Mouse (Mus musculus) midbrain, postnatal 0 days (tissue): ENCODE data around the gene 1700074P13Rik. TPM values are rescaled to one million over a fixed set of nuclear protein-coding genes. Genes with fewer than 3 reads are reported as not detected.
"Not testable (repeated sequence)": the region's sequence is repeated elsewhere in the genome, so short reads cannot be mapped to it uniquely, and the experiment has no call there.

Experiments used
- ATAC-seq: fragments of 200-750 bp; cut with Nextera tagmentation; 2 replicates; pipeline ENCODE4 v1.8.0; 2017; ENCODE audit warnings: moderate number of reproducible peaks, mild to moderate bottlenecking, moderate TSS enrichment, moderate library complexity; ENCODE audit not compliant: low FRiP score
- DNase-seq: peaks from one replicate; pipeline ENCODE4 v3.0.0-alpha.2; 2015; ENCODE audit warnings: low spot score
- H3K27ac ChIP-seq: fragments of 300-500 bp; sonication (generic); 2 replicates; pipeline ENCODE4 v1.5.1; 2014; ENCODE audit warnings: low read depth, mild to moderate bottlenecking, low read length, mixed read lengths
- H3K27me3 ChIP-seq: fragments of 300-500 bp; sonication (generic); 2 replicates; pipeline ENCODE4 v1.6.1; 2014; ENCODE audit warnings: low read length, control low read depth, mixed read lengths; ENCODE audit not compliant: insufficient read depth
- H3K36me3 ChIP-seq: fragments of 300-500 bp; sonication (generic); 2 replicates; pipeline ENCODE4 v1.6.1; 2014; ENCODE audit warnings: low read length, control low read depth, mixed read lengths; ENCODE audit not compliant: insufficient read depth
- H3K4me1 ChIP-seq: fragments of 300-500 bp; sonication (generic); 2 replicates; pipeline ENCODE4 v1.6.1; 2014; ENCODE audit warnings: mild to moderate bottlenecking, control low read depth, antibody characterized with exemption, low read length, mixed read lengths; ENCODE audit not compliant: insufficient read depth
- H3K4me2 ChIP-seq: fragments of 300-500 bp; sonication (generic); 2 replicates; pipeline ENCODE4 v1.6.1; 2014; ENCODE audit warnings: low read depth, mild to moderate bottlenecking, low read length, mixed read lengths; ENCODE audit not compliant: poor library complexity, severe bottlenecking
- H3K4me3 ChIP-seq: fragments of 300-500 bp; sonication (generic); 2 replicates; pipeline ENCODE4 v1.5.1; 2014; ENCODE audit warnings: low read depth, mild to moderate bottlenecking, low read length, moderate library complexity
- H3K9ac ChIP-seq: fragments of 300-500 bp; sonication (generic); replicated peaks from 2 replicates; pipeline ENCODE4 v1.6.1; 2014; ENCODE audit warnings: mild to moderate bottlenecking, low read length, moderate library complexity, mixed read lengths; ENCODE audit not compliant: poor library complexity, severe bottlenecking
- H3K9me3 ChIP-seq: fragments of 300-500 bp; sonication (generic); 2 replicates; pipeline ENCODE4 v1.6.1; 2016; ENCODE audit warnings: low read length, control low read depth
- CTCF ChIP-seq: IDR thresholded peaks from 2 replicates; pipeline ENCODE4 v1.5.1; 2016; ENCODE audit warnings: antibody characterized with exemption, mild to moderate bottlenecking
- WGBS: fragments of 180-500 bp; shearing (Covaris S2); extraction: QIAGEN DNeasy Blood & Tissue Kit; methylation state at CpG from one replicate; pipeline ENCODE4 v1.1.7; 2014; 5-methylcytosine and 5-hydroxymethylcytosine counted together
- polyA plus RNA-seq: library from polyadenylated mRNA; unstranded; fragments of >200 nt; fragmentation: Nextera tagmentation; extraction: Ambion mirVana; gene quantifications from 2 replicates; pipeline ENCODE4 v1.2.1, GENCODE M21; 2015
- total RNA-seq: library from RNA; depleted of rRNA; stranded (reverse); fragments of >200 nt; gene quantifications from 2 replicates; pipeline ENCODE4 v1.2.3, GENCODE M21; 2014; rRNA removed

1700074P13Rik gene
- total RNA-seq (not detected in 2 replicates), polyA plus RNA-seq (not detected in 2 replicates)

DNA sequence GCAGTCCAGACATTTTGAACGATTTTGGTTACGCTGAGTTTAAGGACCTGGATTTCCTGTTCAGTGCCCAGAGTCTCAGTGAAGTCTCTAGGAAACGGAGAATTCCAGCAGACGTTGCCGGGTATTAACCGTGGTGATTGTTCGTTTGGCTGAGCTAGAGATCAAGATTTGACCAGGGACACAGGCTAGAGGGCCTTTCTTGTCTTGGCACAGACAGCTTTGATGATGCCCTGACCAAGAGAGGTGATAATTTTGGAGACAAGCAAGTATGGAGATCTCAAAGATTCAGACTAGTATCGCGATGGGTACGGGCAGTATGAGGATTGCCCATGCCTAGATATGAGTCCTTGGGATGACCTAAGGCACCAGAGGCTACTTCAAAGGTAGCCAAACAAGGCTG lies at the start of gene 1700074P13Rik:
Gene 1700074P13Rik, minus strand, starts transcription at position 101 of the 400 bp plus-strand sequence.
- no peaks in the 10 kb centered on the region for H3K27me3 ChIP-seq
- no peaks in the 10 kb centered on the region for H3K9me3 ChIP-seq
- no peak within 1 kb of the TSS for H3K4me3 ChIP-seq
- no peak for TF ChIP-seq CTCF
- no peak within 1 kb of the TSS for H3K9ac ChIP-seq
- H3K4me2 ChIP-seq, result no peak within 1 kb of the TSS
- ATAC-seq (no peak), DNase-seq (no peak)
- no peaks in the 10 kb centered on the region for H3K4me1 ChIP-seq
- WGBS, result 93% methylated on average over 10 of the region's 10 CpGs
- no peaks in the 10 kb centered on the region for H3K36me3 ChIP-seq
- H3K27ac ChIP-seq, result no peak within 1 kb of the TSS

DNA sequence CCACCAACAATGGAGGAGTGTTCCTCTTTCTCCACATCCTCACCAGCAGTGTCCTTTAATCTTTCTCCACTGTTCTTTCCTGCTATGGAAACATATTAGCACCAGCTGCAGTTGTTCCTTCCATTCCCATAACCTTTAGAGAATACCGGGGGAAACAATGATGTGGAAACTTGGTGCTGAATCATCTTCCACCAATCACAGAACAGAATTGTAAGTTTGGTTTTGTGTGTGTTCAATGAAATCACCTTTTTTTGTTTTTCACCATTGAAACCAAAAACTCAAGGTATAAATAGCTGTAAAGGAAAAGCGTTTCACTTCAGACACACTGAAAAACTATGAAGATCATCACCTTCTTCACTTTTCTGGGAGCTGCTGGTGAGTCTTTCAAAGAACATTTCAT lies 24.1 kb upstream of the 1700074P13Rik start, which contains the start of gene 1810009J06Rik:
Gene 1810009J06Rik, plus strand, starts transcription at position 301 of the 400 bp plus-strand sequence.
- H3K27me3 ChIP-seq, ATAC-seq, DNase-seq, H3K4me2 ChIP-seq, H3K4me1 ChIP-seq, H3K9me3 ChIP-seq, H3K9ac ChIP-seq, H3K36me3 ChIP-seq, H3K27ac ChIP-seq, H3K4me3 ChIP-seq: not testable (repeated sequence)
- WGBS, result 94% methylated on average over 2 of the region's 2 CpGs

DNA sequence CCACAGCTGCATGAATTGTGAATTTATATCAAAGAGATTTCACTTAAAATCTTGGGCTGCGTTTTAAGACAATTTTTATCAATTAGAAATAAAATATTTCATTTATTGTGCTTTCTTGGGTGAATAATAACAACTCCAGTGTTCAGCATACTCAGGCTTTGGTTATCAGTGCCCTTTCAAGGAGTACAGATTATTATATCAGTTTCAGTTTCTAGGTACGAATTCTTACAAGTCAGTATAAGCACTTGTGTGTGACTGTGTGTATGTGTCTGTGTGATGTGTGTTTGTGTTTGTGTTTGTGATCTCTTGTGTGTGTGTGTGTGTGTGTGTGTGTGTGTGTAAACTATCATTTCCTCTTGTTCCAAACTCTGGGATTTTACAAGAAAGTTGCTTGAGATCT lies 13.4 kb upstream of the 1700074P13Rik start:
- ATAC-seq, result no peak
- Histone ChIP-seq H3K27ac (no peak overlapping the region), H3K4me2 (no peak overlapping the region), H3K36me3 (no peaks in the 10 kb centered on the region), H3K9me3 (no peaks in the 10 kb centered on the region), H3K27me3 (no peaks in the 10 kb centered on the region), H3K4me3 (no peak overlapping the region), H3K4me1 (no peaks in the 10 kb centered on the region), H3K9ac (no peak overlapping the region)
- 66% methylated on average over 2 of the region's 2 CpGs for WGBS
- no peak for DNase-seq
- TF ChIP-seq CTCF, result no peak

DNA sequence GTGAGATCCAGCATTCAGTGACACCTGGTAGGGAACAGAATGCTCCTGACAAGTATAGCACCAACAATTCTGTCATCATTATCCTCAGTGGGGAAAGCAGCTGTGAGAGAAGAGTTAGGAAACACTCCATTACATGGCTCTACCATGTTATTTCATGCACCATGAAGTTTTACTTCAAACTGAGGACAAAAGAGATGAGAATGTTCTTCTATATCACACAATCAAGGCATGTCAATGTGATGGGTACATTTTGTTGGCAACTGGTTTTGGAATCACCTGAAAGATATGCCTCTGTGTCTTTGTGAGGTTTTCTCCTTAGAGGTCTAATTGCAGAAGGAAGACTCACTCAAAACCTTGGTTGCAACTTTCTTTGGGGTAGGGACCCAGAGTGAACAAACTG lies 11.4 kb upstream of the 1700074P13Rik start, which contains the start of gene Gm4744:
Gene Gm4744, minus strand, starts transcription at position 101 of the 400 bp plus-strand sequence.
- H3K27me3 ChIP-seq, result no peaks in the 10 kb centered on the region
- no peak within 1 kb of the TSS for H3K27ac ChIP-seq
- H3K4me2 ChIP-seq, result no peak within 1 kb of the TSS
- no peaks in the 10 kb centered on the region for H3K9me3 ChIP-seq
- no peak for ATAC-seq
- no peak within 1 kb of the TSS for H3K4me3 ChIP-seq
- H3K4me1 ChIP-seq, result no peaks in the 10 kb centered on the region
- no peak for TF ChIP-seq CTCF
- no peak within 1 kb of the TSS for H3K9ac ChIP-seq
- H3K36me3 ChIP-seq, result no peaks in the 10 kb centered on the region
- no peak for DNase-seq

DNA sequence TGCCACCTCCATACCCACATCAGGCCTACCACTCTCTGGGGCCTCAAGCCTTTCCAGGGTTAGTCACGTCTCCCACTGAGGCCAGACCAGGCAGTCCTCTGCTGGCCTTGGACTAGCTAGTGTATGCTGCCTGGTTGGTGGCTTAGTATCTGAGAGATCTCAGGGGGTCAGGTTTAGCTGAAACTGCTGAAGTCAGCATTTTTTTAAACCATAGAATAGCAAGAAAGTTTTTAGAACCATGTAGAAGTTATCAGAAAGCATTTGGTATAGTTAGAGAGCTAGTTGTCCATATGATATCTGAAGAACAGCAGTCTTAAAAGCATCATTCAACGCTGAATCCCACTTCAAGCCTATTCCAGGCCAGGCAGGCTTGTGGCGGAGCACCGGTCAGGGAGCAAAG lies 20.4 kb downstream of the 1700074P13Rik start:
- no peak overlapping the region for H3K9ac ChIP-seq
- no peak for TF ChIP-seq CTCF
- H3K36me3 ChIP-seq, result no peaks in the 10 kb centered on the region
- no peaks in the 10 kb centered on the region for H3K27me3 ChIP-seq
- no peak overlapping the region for H3K4me3 ChIP-seq
- H3K27ac ChIP-seq, result no peak overlapping the region
- no peak for DNase-seq
- no peak overlapping the region for H3K4me2 ChIP-seq
- ATAC-seq, result no peak
- no peaks in the 10 kb centered on the region for H3K4me1 ChIP-seq
- WGBS, result 86% methylated on average over 4 of the region's 4 CpGs
- no peaks in the 10 kb centered on the region for H3K9me3 ChIP-seq

DNA sequence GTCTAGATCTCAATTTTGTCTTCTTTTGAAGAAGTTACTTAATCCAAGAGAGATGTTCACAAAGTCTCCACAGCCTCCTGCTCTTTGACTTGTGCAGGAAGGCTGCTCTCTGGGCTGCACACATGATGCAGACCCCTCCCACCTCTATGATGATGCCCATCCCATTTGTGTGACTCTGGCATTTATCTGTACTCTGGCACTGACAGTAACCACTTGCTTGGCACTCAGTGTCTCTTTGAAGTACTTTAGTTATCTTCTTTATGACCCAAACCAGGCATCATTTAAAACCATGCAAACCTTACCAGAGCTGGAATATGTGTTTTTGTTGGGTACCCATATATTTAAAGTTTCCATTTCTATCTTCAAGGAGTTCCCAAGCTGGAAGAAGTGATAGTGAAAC lies 40.1 kb downstream of the 1700074P13Rik start, which contains the start of gene Prss58:
Gene Prss58, minus strand, starts transcription at position 101 of the 400 bp plus-strand sequence.
- no peak for TF ChIP-seq CTCF
- H3K36me3 ChIP-seq, result no peaks in the 10 kb centered on the region

More for the DNA sequence above, 40.1 kb downstream of the 1700074P13Rik start, which contains the start of gene Prss58:
- no peaks in the 10 kb centered on the region for H3K27me3 ChIP-seq
- H3K27ac ChIP-seq, result no peak within 1 kb of the TSS
- no peaks in the 10 kb centered on the region for H3K4me1 ChIP-seq
- H3K4me3 ChIP-seq, result no peak within 1 kb of the TSS
- DNase-seq (no peak), ATAC-seq (no peak)
- no peak within 1 kb of the TSS for H3K9ac ChIP-seq
- H3K9me3 ChIP-seq, result no peaks in the 10 kb centered on the region
- no peak within 1 kb of the TSS for H3K4me2 ChIP-seq
